Comparison of ENCODE assay signal across 8 mouse cellular contexts in genomic region chr5:138657854-138658253, GRCm38 (mm10). TPM values are rescaled to one million over a fixed set of nuclear protein-coding genes. Genes with fewer than 3 reads are reported as not detected.
DNase-seq lines count a peak whose midpoint lies in the region; ATAC-seq and TF ChIP-seq lines count a peak whose summit lies in the region.

No protein-coding gene starts in this region.

- no peak overlapping the region for H3K9ac ChIP-seq in liver, postnatal 0 days (replicated peaks)
- H3K9ac ChIP-seq in neural tube, embryonic 15.5 days (replicated peaks): no peak overlapping the region

- H3K4me3 ChIP-seq in liver, postnatal 0 days (ENCODE audit: low read depth, low read length): no peak overlapping the region
- no peak overlapping the region for H3K4me3 ChIP-seq in neural tube, embryonic 15.5 days (replicated peaks)

- ATAC-seq in granulocyte monocyte progenitor cell, adult 5-6 weeks (replicated peaks; ENCODE audit: poor library complexity, severe bottlenecking): peak; percentile 68
- peak; percentile 54 for ATAC-seq in liver, postnatal 0 days
- ATAC-seq in neural tube, embryonic 15.5 days (ENCODE audit: low FRiP score): peak; percentile 65; the same call in 1 of the 2 replicates

- 28% methylated on average over 6 of the region's 6 CpGs for WGBS in liver, postnatal 0 days (ENCODE audit: insufficient replicate concordance)
- 32% methylated on average over 6 of the region's 6 CpGs for WGBS in neural tube, embryonic 15.5 days

- H3K9me3 ChIP-seq in liver, postnatal 0 days (ENCODE audit: low read length): no peaks in the 10 kb centered on the region
- no peaks in the 10 kb centered on the region for H3K9me3 ChIP-seq in neural tube, embryonic 15.5 days (replicated peaks)

- TF ChIP-seq CTCF in liver, postnatal 0 days (IDR thresholded peaks at IDR 0.05; ENCODE audit: low read depth): peak; percentile 74

- no peaks in the 10 kb centered on the region for H3K27me3 ChIP-seq in liver, postnatal 0 days (ENCODE audit: insufficient read depth, low read length)
- H3K27me3 ChIP-seq in neural tube, embryonic 15.5 days (replicated peaks): no peaks in the 10 kb centered on the region

- no peaks in the 10 kb centered on the region for H3K36me3 ChIP-seq in liver, postnatal 0 days (replicated peaks; ENCODE audit: insufficient read depth, low read length)
- H3K36me3 ChIP-seq in neural tube, embryonic 15.5 days: no peaks in the 10 kb centered on the region

- no peak overlapping the region for H3K4me2 ChIP-seq in liver, postnatal 0 days (ENCODE audit: low read depth, low read length)
- H3K4me2 ChIP-seq in neural tube, embryonic 15.5 days: no peak overlapping the region

- DNase-seq in CD4-positive, CD25-positive, alpha-beta regulatory T cell, adult 2 months (ENCODE audit: low read depth, low spot score): peak; percentile 85
- peak; percentile 57 for DNase-seq in R1 (ENCODE audit: low read depth, low spot score)
- DNase-seq in cerebellum, postnatal 36 days: peak; percentile 4 to 40
- DNase-seq in kidney, postnatal 10 days: peak; percentile 38
- peak; percentile 18 for DNase-seq in liver, postnatal 0 days
- no peak for DNase-seq in ovary, postnatal 36 days (ENCODE audit: low spot score)

- no peak for TF ChIP-seq EP300 in liver, postnatal 0 days (IDR thresholded peaks at IDR 0.05; ENCODE audit: low read depth)

- no peaks in the 10 kb centered on the region for H3K4me1 ChIP-seq in liver, postnatal 0 days (ENCODE audit: insufficient read depth)
- H3K4me1 ChIP-seq in neural tube, embryonic 15.5 days: 0 out of 2 replicates have a peak, but pooled peaks cover 3% of the 10 kb centered on the region

- H3K27ac ChIP-seq in liver, postnatal 0 days (ENCODE audit: low read depth): no peak overlapping the region
- H3K27ac ChIP-seq in neural tube, embryonic 15.5 days (replicated peaks): no peak overlapping the region

RNA-seq across cellular contexts. Expression of gene A430033K04Rik, which starts 35.2 kb away (rescaled TPM):
- total RNA-seq in granulocyte monocyte progenitor cell, adult 5-6 weeks (2014; fragmentation: Nextera tagmentation): 6.7 and 14.7 TPM in 2 replicates
- total RNA-seq in granulocyte monocyte progenitor cell, adult 5-6 weeks (2017): 9.0 and 11.9 TPM in 2 replicates
- polyA plus RNA-seq in liver, postnatal 0 days (2015; fragmentation: Nextera tagmentation; extraction: Ambion mirVana): 2.6 and 2.7 TPM in 2 replicates
- 22.1 and 22.2 TPM in 2 replicates for polyA plus RNA-seq in neural tube, embryonic 15.5 days (2015; fragmentation: Nextera tagmentation; extraction: Ambion mirVana)

RNA-seq across cellular contexts. Expression of gene Zfp68, which starts 38.3 kb away (rescaled TPM):
- total RNA-seq in granulocyte monocyte progenitor cell, adult 5-6 weeks (2014; fragmentation: Nextera tagmentation): 34.4 and 34.7 TPM in 2 replicates
- total RNA-seq in granulocyte monocyte progenitor cell, adult 5-6 weeks (2017): 56.2 and 72.1 TPM in 2 replicates
- polyA plus RNA-seq in liver, postnatal 0 days (2015; fragmentation: Nextera tagmentation; extraction: Ambion mirVana): 10.3 and 12.1 TPM in 2 replicates
- 66.9 and 69.6 TPM in 2 replicates for polyA plus RNA-seq in neural tube, embryonic 15.5 days (2015; fragmentation: Nextera tagmentation; extraction: Ambion mirVana)
